Mouse (Mus musculus): Measurements from ENCODE around the gene Napsa.

DNA sequence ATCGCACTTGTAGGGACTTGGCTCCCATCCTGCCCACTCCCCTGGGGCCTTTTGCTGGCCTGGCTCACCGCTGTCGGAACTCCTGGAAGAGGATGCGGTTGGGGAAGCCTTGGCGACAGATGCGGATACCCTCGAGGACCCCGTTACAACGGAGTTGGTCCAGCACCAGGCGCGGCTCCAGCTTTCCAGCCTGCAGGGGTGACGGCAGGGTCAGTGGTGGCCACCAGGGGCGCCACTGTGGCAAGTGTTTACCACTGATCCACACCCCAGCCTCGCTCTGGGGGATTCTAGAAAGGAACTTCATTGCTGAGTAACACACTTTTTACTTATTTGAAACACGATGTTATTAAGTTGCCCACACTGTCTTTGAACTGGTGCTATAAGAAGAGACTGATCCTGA is 61.2 kb downstream of the Napsa start:
- TF ChIP-seq CTCF (conservative IDR thresholded peaks at IDR 0.05; ENCODE audit: insufficient read depth, insufficient read length, low read depth, low read length) (peak; percentile 36), POLR2A (IDR thresholded peaks at IDR 0.05; ENCODE audit: low read depth, low read length) (no peak)
